Mouse (Mus musculus) lung, adult 2 months (tissue): ENCODE measurements around the gene Cacna2d1.

Experiments
- CTCF ChIP-seq: fragments of 200-500 bp; IDR thresholded peaks from 2 replicates; pipeline ENCODE4 v1.5.1; 2011; ENCODE audit warnings: mild to moderate bottlenecking, low read length, control low read depth; ENCODE audit not compliant: insufficient read depth
- POLR2A ChIP-seq: fragments of 200-500 bp; IDR thresholded peaks from 2 replicates; pipeline ENCODE4 v1.6.1; 2011; ENCODE audit warnings: low read depth, mild to moderate bottlenecking, control low read depth, low read length, borderline replicate concordance; ENCODE audit errors: extremely low read depth

- TF ChIP-seq CTCF (no peak), POLR2A (no peak)
Observed at GRCm38 (mm10) chr5:16082253-16082652, 147.8 kb downstream of the Cacna2d1 start.
